Mouse (Mus musculus): ENCODE measurements around the gene Chrnd.

Chrnd gene

GRCm38 (mm10) chr1:87183998-87184750 is 6.2 kb upstream of the Chrnd start:
- in situ Hi-C loops (cut with MboI; ENCODE audit: low sequenced_read_pairs), result no loop called here

GRCm38 (mm10) chr1:87184751-87185139 is 5.7 kb upstream of the Chrnd start:
- in situ Hi-C loops (cut with MboI; ENCODE audit: low sequenced_read_pairs), result no loop called here

- in situ Hi-C loops (cut with MboI; ENCODE audit: low sequenced_read_pairs), result no loop called here
These were observed 4.9 kb upstream of the Chrnd start for GRCm38 (mm10) chr1:87185526-87185925.

GRCm38 (mm10) chr1:87186261-87187036 is 4.0 kb upstream of the Chrnd start:
- in situ Hi-C loops (cut with MboI; ENCODE audit: low sequenced_read_pairs), result no loop called here

- in situ Hi-C loops (cut with MboI; ENCODE audit: low sequenced_read_pairs), result no loop called here
These were observed 3.4 kb upstream of the Chrnd start for GRCm38 (mm10) chr1:87187037-87187355.

- in situ Hi-C loops (cut with MboI; ENCODE audit: low sequenced_read_pairs), result no loop called here
These were observed 6.9 kb downstream of the Chrnd start for GRCm38 (mm10) chr1:87197296-87197695.

- in situ Hi-C loops (cut with MboI; ENCODE audit: low sequenced_read_pairs), result no loop called here
These were observed 8.0 kb downstream of the Chrnd start for GRCm38 (mm10) chr1:87198119-87199065.

GRCm38 (mm10) chr1:87200811-87201210 is 10.4 kb downstream of the Chrnd start:
- in situ Hi-C loops (cut with MboI; ENCODE audit: low sequenced_read_pairs), result no loop called here

GRCm38 (mm10) chr1:87201848-87202247 is 11.4 kb downstream of the Chrnd start:
- in situ Hi-C loops (cut with MboI; ENCODE audit: low sequenced_read_pairs), result no loop called here

GRCm38 (mm10) chr1:87203779-87204178 is 13.4 kb downstream of the Chrnd start:
- in situ Hi-C loops (cut with MboI; ENCODE audit: low sequenced_read_pairs), result no loop called here

GRCm38 (mm10) chr1:87204465-87204864 is 14.1 kb downstream of the Chrnd start, which contains the start of gene Chrng:
Gene Chrng (plus strand): TSS chr1:87204657.
- in situ Hi-C loops (cut with MboI; ENCODE audit: low sequenced_read_pairs), result no loop called here

- in situ Hi-C loops (cut with MboI; ENCODE audit: low sequenced_read_pairs), result no loop called here
These were observed 14.6 kb downstream of the Chrnd start for GRCm38 (mm10) chr1:87205038-87205437.

- in situ Hi-C loops (cut with MboI; ENCODE audit: low sequenced_read_pairs), result no loop called here
These were observed 15.1 kb downstream of the Chrnd start for GRCm38 (mm10) chr1:87205502-87205901.

- in situ Hi-C loops (cut with MboI; ENCODE audit: low sequenced_read_pairs), result no loop called here
These were observed 15.9 kb downstream of the Chrnd start for GRCm38 (mm10) chr1:87206339-87206738.

- in situ Hi-C loops (cut with MboI; ENCODE audit: low sequenced_read_pairs), result no loop called here
These were observed 21.0 kb downstream of the Chrnd start for GRCm38 (mm10) chr1:87211431-87211830.

- in situ Hi-C loops (cut with MboI; ENCODE audit: low sequenced_read_pairs), result no loop called here
These were observed 23.6 kb downstream of the Chrnd start, which contains the start of gene Eif4e2 for GRCm38 (mm10) chr1:87213735-87214704. Gene Eif4e2 (plus strand): TSS chr1:87213914.

- in situ Hi-C loops (cut with MboI; ENCODE audit: low sequenced_read_pairs), result no loop called here
These were observed 24.3 kb downstream of the Chrnd start for GRCm38 (mm10) chr1:87214748-87215147.

- in situ Hi-C loops (cut with MboI; ENCODE audit: low sequenced_read_pairs), result no loop called here
These were observed 27.5 kb downstream of the Chrnd start for GRCm38 (mm10) chr1:87217938-87218337.

GRCm38 (mm10) chr1:87225739-87226138 is 35.3 kb downstream of the Chrnd start:
- in situ Hi-C loops (cut with MboI; ENCODE audit: low sequenced_read_pairs), result no loop called here
